Mouse (Mus musculus) adrenal gland, postnatal 25 days (tissue): ENCODE measurements around the gene Bdkrb2. TPM values are rescaled to one million over a fixed set of nuclear protein-coding genes. Genes with fewer than 3 reads are reported as not detected.

Source experiments
- total RNA-seq: library from RNA; stranded (reverse); gene quantifications from 2 replicates; pipeline ENCODE4 v1.2.3, GENCODE M21; 2021

Bdkrb2 gene
- total RNA-seq, 1 experiment from 2014 or later = 9.5 TPM

Other genes starting within 250 kb of the Bdkrb2 start
- 0.49 and 0.81 TPM in 2 replicates for gene Tunar, start 229.4 kb upstream of the Bdkrb2 start, total RNA-seq
- 3.4 and 5.3 TPM in 2 replicates for gene D430019H16Rik, start 109.4 kb upstream of the Bdkrb2 start, total RNA-seq
- not detected in 2 replicates for gene Bdkrb1, start 39.9 kb downstream of the Bdkrb2 start, total RNA-seq
- 19.4 and 20.0 TPM in 2 replicates for gene Gskip, start 121.6 kb downstream of the Bdkrb2 start, total RNA-seq
- 29.5 and 29.9 TPM in 2 replicates for gene Atg2b, start 122.0 kb downstream of the Bdkrb2 start, total RNA-seq
- 0.39 and 0.48 TPM in 2 replicates for gene Ak7, start 142.8 kb downstream of the Bdkrb2 start, total RNA-seq
- 204 and 207 TPM in 2 replicates for gene Papola, start 221.5 kb downstream of the Bdkrb2 start, total RNA-seq